Mouse (Mus musculus) pancreas, adult 10 weeks (tissue): Measurements from ENCODE around the gene Gm49355. TPM values are rescaled to one million over a fixed set of nuclear protein-coding genes. Genes with fewer than 3 reads are reported as not detected.

Experiments used
- polyA plus RNA-seq: library from polyadenylated mRNA; stranded (reverse); fragments of 350-450 nt; fragmentation: Illumina TruSeq; extraction: RNeasy Lipid Tissue Mini Kit (QIAGEN cat#74804); gene quantifications from one replicate; pipeline ENCODE4 v1.2.3, GENCODE M21; 2015; ENCODE audit warnings: low read depth, low replicate concordance; ENCODE audit not compliant: insufficient read depth

The Gm49355 gene
- not detected for polyA plus RNA-seq

GRCm38 (mm10) chr14:12283641-12284040 lies at the start of gene Gm49355:
Gm49355 (plus strand) TSS chr14:12283976.

GRCm38 (mm10) chr14:12284141-12284912 lies 551 bp downstream of the Gm49355 start, which contains the start of gene 3830406C13Rik:
3830406C13Rik (plus strand) TSS chr14:12284173.

DNA sequence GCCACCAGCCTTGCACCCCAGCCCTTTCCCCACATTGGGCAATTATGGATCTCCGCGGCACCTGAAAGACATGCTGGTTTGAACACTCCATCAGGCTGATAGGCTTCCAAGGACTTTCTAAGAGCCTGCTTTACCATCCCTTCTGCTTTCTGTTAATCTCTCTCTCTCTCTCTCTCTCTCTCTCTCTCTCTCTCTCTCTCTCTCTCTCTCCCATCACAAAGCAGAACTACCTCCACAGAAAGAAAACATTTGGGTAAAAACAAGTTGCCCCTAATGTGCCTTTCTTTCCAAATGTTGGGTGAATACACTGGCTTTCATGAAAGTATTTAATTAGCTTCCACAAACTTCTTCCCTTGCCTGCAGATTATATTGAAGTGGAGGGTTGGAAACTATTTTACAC lies 64.3 kb downstream of the Gm49355 start, which contains the start of gene Fezf2:
Gene Fezf2, minus strand, starts transcription at position 101 of the 400 bp plus-strand sequence.

Other genes starting within 250 kb of the Gm49355 start
- gene 3830406C13Rik, start 197 bp downstream of the Gm49355 start, polyA plus RNA-seq = 7.8 TPM
- gene Fezf2, start 64.2 kb downstream of the Gm49355 start, polyA plus RNA-seq = not detected